Mouse (Mus musculus) left cerebral cortex, postnatal 4 days (tissue): ENCODE measurements around the gene Ints5. TPM values are rescaled to one million over a fixed set of nuclear protein-coding genes. Genes with fewer than 3 reads are reported as not detected.
"Not testable (repeated sequence)": the region's sequence is repeated elsewhere in the genome, so short reads cannot be mapped to it uniquely, and the experiment has no call there.

Experiments
- DNase-seq: peaks from one replicate; pipeline ENCODE4 v3.0.0-alpha.2; 2022
- intact Hi-C: fragments of 180-260 bp; cut with DNase I; formaldehyde crosslinking; loops from one replicate; pipeline ENCODE4 v1.15.1; 2025
- total RNA-seq, 2 experiments: library from RNA; stranded (reverse); gene quantifications; 2 replicates each; pipeline ENCODE4 v1.2.3; 2021

Ints5 gene
- total RNA-seq, 2 experiments from 2014 or later = 25.3 to 25.6 TPM

DNA sequence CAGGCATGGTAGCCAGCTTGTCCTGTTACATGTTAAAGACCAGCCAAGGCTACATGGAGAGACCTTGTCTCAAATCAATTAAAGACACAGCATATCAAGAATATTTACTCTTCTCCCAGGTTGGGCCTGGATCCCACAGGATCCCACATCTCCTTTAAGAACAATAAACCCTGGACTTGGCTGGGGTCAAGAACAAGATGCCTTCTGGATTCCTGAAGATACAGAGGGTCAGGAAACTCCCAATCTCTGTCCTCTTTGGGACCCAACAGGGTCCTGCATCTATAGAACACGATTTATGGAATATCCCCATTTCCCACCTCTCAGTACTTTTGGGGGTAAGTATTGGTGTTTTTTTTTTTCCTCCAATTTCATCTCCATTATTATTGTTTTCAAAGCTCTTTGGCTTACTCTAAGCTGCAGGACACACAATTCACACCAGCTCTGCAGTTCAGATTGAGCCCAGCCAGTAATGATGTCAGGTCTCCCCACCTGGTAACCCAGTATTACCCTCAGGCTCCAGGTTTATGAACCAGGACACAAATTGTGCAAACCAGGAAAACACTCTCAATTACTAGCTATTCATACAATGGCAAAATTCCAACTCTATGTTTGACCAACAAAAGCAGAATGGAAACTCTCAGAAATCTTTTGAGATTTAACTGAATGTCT is 5.8 kb upstream of the Ints5 start:
- intact Hi-C loops = no loop called here
- no peak for DNase-seq

DNA sequence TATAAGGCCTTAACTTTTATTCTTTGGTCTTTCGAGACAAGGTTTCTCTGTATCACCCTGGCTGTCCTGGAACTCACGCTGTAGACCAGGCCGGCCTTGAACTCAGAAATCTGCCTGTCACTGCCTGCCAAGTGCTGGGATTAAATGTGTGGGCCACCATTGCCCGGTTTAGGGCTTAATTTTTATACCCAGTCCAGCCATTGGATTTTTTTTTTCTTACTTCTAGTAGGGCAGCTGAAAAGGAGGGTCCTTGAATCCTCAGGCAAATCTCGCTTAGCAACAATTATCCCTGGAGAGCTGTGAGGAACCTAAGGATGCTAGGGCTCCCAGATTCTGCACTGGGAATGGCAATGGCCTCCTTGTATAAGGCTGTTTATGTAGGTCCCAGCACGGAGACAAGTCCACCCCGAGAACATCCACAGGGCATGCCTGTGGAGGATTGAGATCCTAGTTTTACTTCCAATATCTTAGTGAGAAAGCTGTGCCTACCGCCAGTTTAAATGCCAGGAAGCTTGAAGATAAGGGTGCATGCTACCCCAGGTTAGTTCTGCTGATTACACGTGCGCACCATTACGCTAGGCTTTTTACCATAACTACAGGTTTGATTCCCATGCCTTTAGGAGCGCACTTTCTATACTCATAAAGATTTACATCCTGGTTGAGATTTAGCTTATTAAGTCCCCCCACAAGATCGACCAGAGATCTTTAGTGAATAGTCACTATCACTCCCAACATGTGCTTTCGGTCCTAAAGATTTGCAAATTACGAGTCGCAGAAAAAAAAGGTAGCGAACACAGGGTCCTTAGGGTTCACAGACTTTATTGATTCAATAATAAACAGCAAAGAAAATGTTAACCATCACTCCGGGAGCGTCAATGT is 5.0 kb upstream of the Ints5 start:
- no peak for DNase-seq
- intact Hi-C loops = no loop called here

DNA sequence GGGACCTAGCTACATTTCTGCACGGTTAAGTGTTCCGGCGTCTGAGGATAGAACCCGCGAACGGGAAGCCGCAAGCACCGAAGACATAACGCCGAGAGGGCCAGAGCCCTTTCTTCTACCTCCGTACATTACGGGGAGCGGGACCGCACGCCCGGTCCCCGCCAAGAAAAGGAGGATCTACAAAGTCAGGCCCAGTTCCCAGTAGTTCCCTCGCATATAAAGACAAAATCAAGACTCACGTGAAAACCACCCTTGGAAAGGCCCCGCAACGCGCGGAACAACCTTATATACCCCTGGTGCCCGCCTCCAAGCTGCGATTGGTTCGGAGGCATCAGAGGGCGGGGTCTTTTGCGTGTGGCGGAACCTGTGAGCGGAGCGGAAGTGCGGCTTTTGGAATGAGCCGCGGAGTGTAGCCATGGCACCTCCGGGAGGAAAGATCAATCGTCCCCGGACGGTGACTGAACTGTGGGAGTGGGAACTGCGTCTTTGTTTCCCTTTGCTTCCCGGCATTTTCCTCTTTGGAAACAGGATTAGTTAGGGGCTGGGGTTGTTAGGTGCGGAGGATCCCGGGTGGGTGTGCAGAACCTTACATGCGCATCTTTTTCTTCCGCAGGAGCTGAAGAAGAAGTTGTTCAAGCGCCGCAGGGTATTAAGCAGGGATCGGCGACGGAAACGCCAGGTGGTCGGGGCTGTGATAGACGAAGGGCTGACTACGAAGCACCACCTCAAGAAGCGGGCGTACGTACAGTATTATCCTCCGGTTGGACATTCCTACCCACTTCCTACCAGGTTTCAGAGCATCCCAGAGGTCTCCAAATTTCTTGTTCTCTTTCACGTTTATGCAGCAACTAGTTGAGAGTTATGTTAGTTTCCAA is 4.1 kb upstream of the Ints5 start, which contains the start of the genes 1810009A15Rik and Gm49416:
Gene 1810009A15Rik (plus strand): TSS at position 343 of the 875 bp plus-strand sequence.
Gene Gm49416 (plus strand): TSS at position 416 of the 875 bp plus-strand sequence.
- peak; percentile 97 for DNase-seq
- intact Hi-C loops = no loop called here

DNA sequence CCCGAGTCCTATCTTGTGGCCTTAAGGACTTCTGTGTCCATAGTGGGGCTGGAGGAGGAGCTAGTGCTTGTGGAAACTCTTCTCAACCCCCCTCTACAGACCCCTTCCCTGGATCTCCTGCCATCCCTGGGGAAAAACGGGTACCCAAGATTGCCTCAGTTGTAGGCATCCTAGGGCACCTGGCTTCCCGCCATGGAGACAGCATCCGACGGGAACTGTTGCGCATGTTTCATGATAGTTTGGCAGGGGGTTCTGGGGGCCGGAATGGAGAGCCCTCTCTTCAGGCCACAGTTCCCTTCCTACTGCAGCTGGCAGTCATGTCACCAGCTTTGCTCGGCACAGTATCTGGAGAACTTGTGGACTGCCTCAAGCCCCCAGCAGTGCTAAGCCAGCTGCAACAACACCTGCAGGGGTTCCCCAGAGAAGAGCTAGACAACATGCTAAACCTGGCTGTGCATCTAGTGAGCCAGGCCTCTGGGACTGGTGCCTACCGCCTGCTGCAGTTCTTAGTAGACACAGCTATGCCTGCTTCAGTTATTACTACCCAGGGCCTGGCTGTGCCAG is 2.7 kb downstream of the Ints5 start:
- intact Hi-C loops = no loop called here
- no peak for DNase-seq

DNA sequence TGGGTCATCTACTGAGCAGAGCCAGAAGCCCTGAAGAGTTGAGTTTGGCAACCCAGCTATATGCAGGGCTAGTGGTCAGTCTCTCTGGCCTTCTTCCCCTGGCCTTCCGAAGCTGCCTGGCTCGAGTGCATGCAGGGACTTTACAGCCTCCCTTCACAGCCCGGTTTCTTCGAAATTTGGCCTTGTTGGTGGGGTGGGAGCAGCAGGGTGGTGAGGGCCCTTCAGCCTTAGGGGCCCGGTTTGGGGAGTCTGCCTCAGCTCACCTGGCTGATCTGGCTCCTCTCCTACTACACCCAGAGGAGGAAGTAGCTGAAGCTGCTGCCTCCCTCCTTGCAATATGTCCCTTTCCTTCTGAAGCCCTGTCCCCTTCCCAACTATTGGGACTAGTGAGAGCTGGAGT is 3.4 kb downstream of the Ints5 start:
- DNase-seq, intact Hi-C loops: not testable (repeated sequence)

DNA sequence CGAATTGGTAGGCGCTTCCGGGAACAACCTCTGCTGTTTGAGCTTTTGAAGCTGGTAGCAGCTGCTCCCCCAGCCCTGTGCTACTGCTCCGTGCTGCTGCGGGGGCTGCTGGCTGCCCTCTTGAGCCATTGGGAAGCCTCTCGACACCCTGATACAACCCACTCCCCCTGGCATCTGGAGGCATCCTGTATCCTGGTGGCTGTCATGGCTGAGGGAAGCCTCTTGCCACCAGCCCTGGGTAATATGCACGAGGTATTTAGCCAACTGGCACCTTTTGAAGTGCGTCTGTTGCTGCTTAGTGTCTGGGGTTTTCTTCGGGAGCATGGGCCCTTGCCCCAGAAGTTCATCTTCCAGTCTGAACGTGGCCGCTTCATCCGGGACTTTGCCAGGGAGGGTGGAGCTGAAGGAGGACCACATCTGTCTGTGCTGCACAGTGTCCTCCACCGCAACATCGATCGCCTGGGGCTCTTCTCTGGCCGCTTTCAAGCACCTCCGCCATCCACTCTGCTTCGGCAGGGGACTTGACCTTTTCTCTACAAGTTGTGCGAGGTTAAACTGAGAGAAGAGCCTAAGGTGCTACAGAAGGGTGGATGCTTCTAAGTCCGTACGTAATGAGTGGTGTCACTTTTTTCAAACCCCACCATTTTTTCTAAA is 4.5 kb downstream of the Ints5 start:
- peak; percentile 60 for DNase-seq
- intact Hi-C loops = not testable (repeated sequence)

DNA sequence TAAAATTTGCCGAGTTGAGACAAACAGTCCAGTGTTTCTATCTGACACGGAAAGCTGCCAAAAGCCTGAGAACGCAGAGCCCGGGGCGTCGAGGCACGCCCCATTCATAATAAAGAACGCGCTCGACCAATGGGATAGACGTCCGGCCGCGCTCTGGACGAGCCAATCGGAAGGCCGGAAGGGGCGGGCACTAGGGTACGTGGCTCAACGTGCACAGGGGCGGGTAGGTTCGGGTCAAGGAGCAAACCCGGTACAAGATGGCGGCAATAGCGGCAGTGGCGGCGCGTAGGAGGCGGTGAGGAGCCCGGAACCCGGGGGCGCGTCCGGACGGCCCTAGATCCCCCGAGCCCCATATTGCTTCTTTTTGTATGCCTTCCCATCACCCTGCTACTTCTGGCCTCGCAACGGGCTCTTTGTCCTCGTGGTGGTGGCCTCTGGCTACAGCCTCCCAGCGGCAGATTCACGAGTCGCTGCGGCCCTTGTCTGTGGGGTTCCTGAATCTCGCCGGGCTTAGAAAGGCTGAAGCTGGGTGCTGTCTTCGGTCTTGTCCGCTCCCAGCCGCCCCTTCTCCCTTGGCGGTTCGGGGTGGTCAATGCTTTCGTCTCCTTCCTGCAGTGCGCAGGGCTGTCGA is 5.2 kb downstream of the Ints5 start, which contains the start of gene Ganab:
Gene Ganab (plus strand): TSS at position 207 of the 631 bp plus-strand sequence.
- DNase-seq = peak; percentile 97
- intact Hi-C loops = no loop called here

DNA sequence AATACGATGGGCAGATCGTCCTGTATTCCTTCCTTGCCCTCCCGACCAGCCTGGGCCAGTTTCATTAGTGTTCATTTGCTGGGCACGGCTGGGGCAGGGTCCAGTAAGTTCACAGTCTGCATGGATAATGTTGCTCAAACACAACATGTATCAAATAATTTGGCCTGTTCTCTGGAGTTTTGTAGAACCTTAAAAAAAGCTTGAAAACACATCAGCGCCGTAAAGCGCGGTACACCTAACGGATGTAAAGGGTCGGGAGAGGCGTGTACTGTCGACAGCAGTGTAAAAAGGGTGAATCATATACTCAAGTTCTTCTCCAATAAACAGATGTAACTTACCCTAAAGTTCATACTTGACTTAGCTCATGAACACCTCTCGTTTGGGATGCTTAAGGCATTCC is 5.8 kb downstream of the Ints5 start:
- intact Hi-C loops = no loop called here
- DNase-seq = no peak

DNA sequence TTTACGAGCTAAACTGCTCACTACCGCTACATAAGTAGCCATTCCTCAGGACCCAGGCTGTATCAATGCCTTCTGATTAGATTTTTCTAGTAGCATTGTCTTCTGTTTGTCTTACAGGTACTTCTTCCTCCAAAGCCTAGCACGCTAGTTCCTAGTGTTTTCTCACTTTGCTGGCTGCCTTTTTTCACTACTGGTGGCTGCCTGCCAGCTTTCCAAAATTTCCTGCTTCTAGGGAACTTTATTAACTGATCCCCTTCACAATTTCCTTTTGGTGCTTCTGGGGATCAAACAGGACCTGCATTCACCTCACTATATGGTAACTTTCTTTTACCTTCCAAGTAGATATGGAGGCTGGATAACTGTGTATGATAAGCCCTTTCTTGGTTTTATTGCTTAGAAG is 6.3 kb downstream of the Ints5 start:
- DNase-seq = no peak
- intact Hi-C loops = no loop called here

DNA sequence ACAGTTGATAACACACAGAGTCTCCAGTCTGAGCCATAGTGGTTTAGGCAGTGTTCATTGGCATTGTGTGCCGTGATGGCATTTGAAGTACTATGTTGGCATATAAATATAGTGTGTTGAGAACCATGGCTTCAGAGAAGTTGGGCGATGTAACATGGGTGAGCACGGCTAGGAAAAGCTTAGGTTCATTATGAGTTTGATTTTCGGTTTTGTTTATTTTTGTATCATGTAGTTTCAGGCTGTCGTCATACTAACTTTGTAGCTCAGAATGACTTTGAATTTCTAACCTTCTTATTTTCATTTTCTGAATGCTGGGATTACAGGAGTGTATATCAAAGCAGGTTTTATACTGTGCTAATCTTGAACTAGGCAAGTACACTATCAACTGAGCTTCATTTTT is 10.6 kb downstream of the Ints5 start:
- DNase-seq = no peak
- intact Hi-C loops = no loop called here

DNA sequence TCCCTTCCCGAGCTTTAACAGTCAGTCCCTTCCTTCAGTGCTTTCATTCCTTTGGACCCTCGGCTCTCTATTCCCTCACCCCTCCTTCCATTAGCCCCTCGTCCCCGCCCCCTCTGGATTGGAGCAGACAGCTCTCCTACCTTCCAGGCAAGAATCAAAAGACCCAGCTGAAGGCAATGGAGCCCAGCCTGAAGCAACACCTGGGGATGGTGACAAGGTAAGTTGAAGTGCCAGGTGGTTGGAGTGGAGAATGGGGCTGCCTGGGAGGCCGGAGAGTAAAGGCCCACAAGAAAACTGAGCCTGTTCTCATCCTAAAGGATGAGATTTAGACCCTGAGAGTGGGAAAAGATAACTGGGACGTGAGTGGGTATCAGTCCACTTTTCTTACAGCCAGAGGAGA is 15.7 kb downstream of the Ints5 start:
- no peak for DNase-seq
- intact Hi-C loops = no loop called here

DNA sequence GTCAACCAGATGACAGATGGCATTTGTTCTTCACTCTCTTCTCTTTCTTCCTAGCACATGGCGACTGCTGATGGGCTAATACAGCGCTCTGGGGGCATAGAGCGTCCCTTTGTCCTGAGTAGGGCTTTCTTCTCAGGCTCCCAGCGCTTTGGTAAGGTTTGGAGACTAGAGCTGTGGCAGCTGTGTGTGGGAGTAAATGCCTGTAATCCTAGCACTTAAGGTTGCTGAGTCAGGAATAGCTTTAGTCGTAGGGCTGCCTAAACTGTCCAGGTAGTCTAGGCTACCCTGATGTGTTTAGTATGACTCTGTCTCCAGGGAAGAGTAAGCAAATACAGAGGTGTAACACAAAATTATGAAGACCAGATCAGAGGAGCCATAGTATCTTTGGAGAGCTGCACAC is 19.0 kb downstream of the Ints5 start:
- intact Hi-C loops = no loop called here
- DNase-seq = no peak

DNA sequence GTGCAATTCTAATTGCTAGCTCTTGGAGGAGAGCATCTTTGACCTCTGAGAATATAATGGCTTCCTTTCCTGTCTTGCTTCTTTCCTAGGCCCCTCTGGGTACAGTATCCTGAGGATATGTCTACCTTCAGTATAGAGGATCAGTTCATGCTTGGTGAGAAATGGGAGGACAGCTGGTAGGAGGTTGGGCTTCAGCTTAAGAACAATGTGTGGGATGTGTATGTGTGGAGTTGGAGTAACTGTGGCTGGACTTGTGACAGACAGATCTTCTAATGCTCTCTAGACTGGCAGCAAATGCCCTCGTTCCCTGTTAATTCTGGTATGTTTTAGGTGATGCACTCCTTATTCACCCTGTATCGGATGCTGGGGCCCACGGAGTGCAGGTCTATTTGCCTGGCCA is 21.4 kb downstream of the Ints5 start:
- intact Hi-C loops = no loop called here
- no peak for DNase-seq

DNA sequence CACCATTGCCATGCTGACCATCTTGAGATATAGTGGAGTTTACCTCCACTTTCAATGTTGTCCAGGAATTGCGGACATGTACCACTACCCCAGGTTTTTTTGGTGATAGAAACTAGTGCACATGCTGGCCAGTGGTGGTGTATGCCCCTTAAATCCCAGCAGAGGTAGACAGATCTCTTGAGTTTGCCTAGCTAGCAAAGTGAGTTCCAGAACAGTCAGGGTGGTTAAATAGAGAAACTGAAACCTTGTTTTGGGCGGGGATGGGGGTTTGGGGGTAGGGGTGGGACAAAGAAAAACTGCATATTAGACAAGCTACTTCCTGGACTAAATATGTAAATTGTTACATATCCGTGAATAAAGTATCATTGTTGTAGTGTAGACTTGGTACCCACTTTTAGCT is 26.2 kb downstream of the Ints5 start:
- intact Hi-C loops = no loop called here
- no peak for DNase-seq

DNA sequence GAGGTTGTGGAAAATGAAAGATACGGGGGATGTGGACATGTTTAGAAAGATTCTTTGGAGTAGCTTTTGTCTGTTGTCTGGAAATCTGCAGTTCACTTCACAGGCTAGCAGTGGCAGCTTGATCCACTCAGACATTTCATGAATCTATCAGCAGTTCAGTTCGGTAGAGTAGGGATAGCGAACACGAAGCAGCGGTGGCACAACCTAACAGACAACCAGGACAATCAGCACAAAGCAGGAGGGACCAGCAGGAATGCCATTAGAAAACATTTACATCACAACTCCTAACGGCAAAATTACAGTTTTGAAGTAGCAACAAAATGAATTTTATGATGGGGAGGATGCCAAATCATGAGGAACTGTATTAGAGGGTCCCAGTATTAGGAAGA is 26.9 kb downstream of the Ints5 start:
- intact Hi-C loops = no loop called here
- no peak for DNase-seq

DNA sequence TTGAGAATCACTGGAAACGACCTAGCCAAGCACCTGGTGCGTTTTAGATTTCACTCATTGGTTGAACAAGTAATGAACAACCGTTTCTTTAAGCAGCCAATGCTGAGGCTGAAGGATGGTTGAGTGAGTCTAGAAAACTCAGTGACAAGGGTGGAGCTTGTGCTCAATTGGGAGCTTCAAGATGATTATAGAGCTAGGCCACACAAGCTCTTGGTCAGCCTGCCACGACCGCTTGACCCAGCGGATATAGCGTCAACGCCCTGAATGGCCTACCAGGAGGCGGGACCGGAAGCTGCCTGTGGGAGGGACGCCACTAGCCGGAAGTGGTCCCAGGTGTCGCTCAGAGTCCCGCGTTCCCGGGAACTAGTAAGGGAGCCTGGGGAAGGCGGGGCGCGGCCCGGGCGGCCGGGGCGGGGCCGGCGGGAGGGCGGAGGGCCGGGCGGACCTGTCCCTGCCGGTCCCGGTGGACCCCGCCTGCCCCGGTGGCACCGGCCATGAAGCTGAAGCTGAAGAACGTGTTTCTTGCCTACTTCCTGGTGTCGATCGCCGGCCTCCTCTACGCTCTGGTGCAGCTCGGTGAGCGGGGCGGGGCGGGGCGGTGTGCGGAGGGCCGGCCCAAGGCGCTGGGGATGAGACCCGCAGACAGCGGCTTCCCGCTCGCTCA is 27.4 kb downstream of the Ints5 start, which contains the start of gene B3gat3:
Gene B3gat3 (plus strand): TSS at position 302 of the 664 bp plus-strand sequence.
- intact Hi-C loops = no loop called here
- DNase-seq = peak; percentile 94

DNA sequence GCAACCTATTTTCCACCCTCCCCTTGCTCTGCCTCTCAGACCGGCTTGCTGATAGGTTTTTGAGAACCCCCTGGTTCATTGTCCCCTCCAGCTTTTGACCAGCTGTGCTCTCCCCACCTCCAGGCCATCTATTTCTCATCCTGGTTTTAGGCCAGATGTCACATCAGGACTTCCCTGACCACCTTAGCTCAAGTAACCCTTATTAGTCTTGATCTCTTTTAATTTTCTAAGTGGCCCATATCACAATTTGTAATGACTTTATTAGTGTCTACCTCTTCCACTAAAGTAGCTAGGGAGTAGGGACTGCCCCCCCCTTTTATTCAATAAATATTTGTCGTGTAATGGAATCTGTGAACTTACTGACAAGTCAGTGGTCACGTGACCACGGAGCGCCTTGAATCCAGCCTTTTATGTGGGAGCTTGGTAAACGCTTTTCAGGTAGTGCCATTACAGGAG is 28.1 kb downstream of the Ints5 start:
- intact Hi-C loops = no loop called here
- DNase-seq = no peak

DNA sequence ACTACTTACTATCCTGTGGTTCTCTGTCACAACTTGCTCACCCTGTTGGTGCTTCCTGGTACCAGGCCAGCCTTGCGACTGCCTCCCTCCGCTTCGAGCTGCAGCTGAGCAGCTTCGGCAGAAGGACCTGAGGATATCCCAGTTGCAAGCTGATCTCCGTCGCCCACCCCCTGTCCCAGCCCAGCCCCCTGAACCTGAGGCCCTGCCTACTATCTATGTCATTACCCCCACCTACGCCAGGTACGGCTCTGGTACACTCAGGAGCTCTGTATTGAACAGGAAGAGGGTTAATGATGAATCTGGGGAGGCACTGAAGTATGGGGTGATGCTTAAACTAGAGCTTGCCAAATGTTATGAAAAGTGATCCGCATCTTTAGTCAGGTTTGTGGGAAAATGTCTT is 28.9 kb downstream of the Ints5 start:
- DNase-seq = no peak
- intact Hi-C loops = no loop called here

DNA sequence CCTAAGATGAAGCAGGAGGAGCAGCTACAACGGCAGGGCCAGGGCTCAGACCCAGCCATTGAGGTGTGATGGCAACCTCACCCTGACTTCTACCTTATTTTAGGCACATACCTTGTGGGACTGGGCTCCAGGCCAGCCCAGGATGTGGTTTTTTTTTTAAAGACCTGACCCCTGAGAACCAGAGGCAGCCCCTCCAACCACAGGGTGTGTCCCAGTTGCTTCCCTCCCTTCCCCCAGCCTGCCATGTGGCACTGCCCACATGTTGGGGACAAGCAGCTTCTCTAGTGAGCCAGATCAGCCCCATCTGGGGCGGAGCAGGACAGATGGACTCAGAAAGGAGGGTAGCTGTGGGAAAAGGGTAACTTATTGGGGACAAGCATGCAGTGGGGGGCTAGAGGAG is 34.0 kb downstream of the Ints5 start:
- intact Hi-C loops = no loop called here

More for the DNA sequence above, 34.0 kb downstream of the Ints5 start:
- no peak for DNase-seq
